Mouse (Mus musculus): Measurements from ENCODE around the gene Sash1.

DNA sequence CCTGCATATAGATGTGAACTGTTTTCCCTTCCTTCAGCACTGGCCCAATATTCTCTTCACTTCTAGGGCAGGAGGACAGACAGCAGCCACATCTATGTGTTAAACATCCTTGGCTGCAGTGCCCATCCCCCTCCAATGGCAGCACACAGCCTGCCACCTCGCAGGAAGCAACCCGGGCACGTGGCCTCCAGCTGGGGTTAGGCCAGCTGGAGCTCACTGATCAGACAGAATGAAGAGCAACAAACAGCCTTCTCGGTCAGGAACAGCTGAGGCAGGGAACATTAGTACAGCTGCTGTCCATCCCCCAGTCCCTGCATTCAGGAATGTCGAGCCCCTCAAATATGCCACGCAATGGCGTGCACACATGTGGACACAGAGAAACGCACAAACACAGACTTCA is 81.6 kb downstream of the Sash1 start:
- no peak for TF ChIP-seq CTCF (IDR thresholded peaks at IDR 0.05; ENCODE audit: borderline replicate concordance, insufficient read depth, low read length)
- no peak for TF ChIP-seq POLR2A (IDR thresholded peaks at IDR 0.05; ENCODE audit: low read depth, low read length)

Data from embryonic fibroblast, embryonic 13.5 days (primary cell).